Mouse (Mus musculus): ENCODE measurements around the gene Pnmal2. TPM values are rescaled to one million over a fixed set of nuclear protein-coding genes. Genes with fewer than 3 reads are reported as not detected.

The Pnmal2 gene
- 4.1 and 11.7 TPM in 2 replicates for polyA plus RNA-seq (2016; fragmentation: Nextera tagmentation; extraction: Ambion mirVana)

- Histone ChIP-seq H3K36me3 (no peaks in the 10 kb centered on the region), H3K27me3 (ENCODE audit: low read depth, poor library complexity, severe bottlenecking) (peaks cover 71% of the 10 kb centered on the region), H3K27ac (replicated peaks) (peak within 1 kb of the TSS; percentile 77), H3K4me3 (peak within 1 kb of the TSS; percentile 69), H3K4me1 (peaks cover 64% of the 10 kb centered on the region), H3K9me3 (replicated peaks) (no peaks in the 10 kb centered on the region)
- WGBS: 17% methylated on average over 36 of the region's 36 CpGs
- DNase-seq (ENCODE audit: low spot score): peak; percentile 93
These were observed at the start of gene Pnmal2 for GRCm38 (mm10) chr7:16944061-16944807. Gene Pnmal2, plus strand, starts transcription at chr7:16944682.

GRCm38 (mm10) chr7:16895000-16895399 is 49.5 kb upstream of the Pnmal2 start:
- peak; percentile 83 for DNase-seq (ENCODE audit: low spot score)
- Histone ChIP-seq H3K4me1 (peaks cover 54% of the 10 kb centered on the region), H3K4me3 (peak overlapping the region; percentile 45), H3K27ac (replicated peaks) (no peak overlapping the region), H3K9me3 (replicated peaks) (no peaks in the 10 kb centered on the region), H3K36me3 (no peaks in the 10 kb centered on the region), H3K27me3 (ENCODE audit: low read depth, poor library complexity, severe bottlenecking) (peaks cover 51% of the 10 kb centered on the region)
- WGBS: under 1% methylated on average over 24 of the region's 24 CpGs

DNA sequence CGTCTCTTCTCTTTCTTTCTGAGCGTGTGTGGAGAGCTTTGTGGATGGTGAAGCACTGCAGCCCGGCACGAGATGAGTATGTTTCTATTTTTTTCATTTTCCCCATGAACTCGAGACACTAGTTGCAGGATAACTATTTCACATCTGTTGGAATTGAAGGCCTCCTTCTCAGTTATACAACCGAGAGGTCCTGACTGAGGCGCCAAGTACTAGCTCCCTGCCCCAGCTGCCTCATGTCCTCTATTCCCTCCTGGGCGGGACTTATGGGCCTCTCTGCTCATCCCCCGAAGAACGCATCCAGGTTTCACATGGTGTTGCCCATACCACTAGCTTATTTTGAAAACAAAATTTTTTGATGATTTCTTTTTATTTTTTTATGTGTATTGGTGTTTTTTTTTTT is 49.0 kb upstream of the Pnmal2 start:
- H3K4me1 ChIP-seq: peaks cover 57% of the 10 kb centered on the region
- no peak for DNase-seq (ENCODE audit: low spot score)
- 33% methylated on average over 10 of the region's 10 CpGs for WGBS

GRCm38 (mm10) chr7:16900526-16900925 is 44.0 kb upstream of the Pnmal2 start:
- peaks cover 8% of the 10 kb centered on the region for H3K27me3 ChIP-seq (ENCODE audit: low read depth, poor library complexity, severe bottlenecking)
- peak overlapping the region; percentile 30 for H3K27ac ChIP-seq (replicated peaks)
- no peak for DNase-seq (ENCODE audit: low spot score)
- WGBS: 17% methylated on average over 5 of the region's 5 CpGs
- no peak overlapping the region; the same call in 1 of the 2 replicates for H3K4me3 ChIP-seq
- H3K9me3 ChIP-seq (replicated peaks): no peaks in the 10 kb centered on the region
- H3K4me1 ChIP-seq: peaks cover 18% of the 10 kb centered on the region
- no peaks in the 10 kb centered on the region for H3K36me3 ChIP-seq

More for the DNA sequence above, 49.0 kb upstream of the Pnmal2 start:
- peaks cover 47% of the 10 kb centered on the region for H3K27me3 ChIP-seq (ENCODE audit: low read depth, poor library complexity, severe bottlenecking)
- H3K27ac ChIP-seq (replicated peaks): no peak overlapping the region
- peak overlapping the region; percentile 45 for H3K4me3 ChIP-seq
- no peaks in the 10 kb centered on the region for H3K9me3 ChIP-seq (replicated peaks)
- no peaks in the 10 kb centered on the region for H3K36me3 ChIP-seq

GRCm38 (mm10) chr7:16903439-16903955 is 41.0 kb upstream of the Pnmal2 start:
- peaks cover 35% of the 10 kb centered on the region for H3K4me1 ChIP-seq
- DNase-seq (ENCODE audit: low spot score): no peak
- WGBS: 74% methylated on average over 2 of the region's 2 CpGs
- H3K27ac ChIP-seq (replicated peaks): no peak overlapping the region
- peaks cover 8% of the 10 kb centered on the region for H3K27me3 ChIP-seq (ENCODE audit: low read depth, poor library complexity, severe bottlenecking)
- no peak overlapping the region for H3K4me3 ChIP-seq
- no peaks in the 10 kb centered on the region for H3K9me3 ChIP-seq (replicated peaks)
- H3K36me3 ChIP-seq: no peaks in the 10 kb centered on the region

DNA sequence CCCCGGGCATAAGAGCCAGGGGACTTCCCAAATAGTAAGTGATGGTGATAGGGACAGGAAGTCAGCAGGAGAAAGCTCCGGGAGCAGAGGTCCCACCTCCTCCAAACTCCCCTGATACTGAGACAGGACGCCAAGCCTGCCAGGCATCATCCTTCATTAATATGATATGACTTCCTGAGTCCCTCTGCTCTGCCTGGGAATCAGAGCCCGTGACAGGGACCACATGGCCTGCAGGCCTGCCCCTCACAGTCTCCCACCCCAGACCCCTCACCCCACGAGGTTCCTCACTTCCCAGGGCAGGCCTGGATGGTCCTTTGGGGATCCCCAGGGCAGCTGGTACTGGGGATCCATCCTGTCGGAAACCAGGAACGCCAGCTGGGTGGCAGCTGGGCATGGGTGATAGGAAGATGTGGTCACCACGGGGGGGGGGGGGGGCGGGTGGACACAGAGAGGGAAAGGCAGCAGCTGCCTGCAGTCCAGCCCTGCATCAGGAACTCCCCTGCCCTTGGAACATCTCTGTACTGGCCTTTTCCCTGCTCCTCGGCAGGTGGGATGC is 40.3 kb upstream of the Pnmal2 start:
- Histone ChIP-seq H3K9me3 (replicated peaks) (no peaks in the 10 kb centered on the region), H3K36me3 (no peaks in the 10 kb centered on the region), H3K27me3 (ENCODE audit: low read depth, poor library complexity, severe bottlenecking) (peaks cover 8% of the 10 kb centered on the region), H3K4me3 (no peak overlapping the region), H3K4me1 (peaks cover 39% of the 10 kb centered on the region), H3K27ac (replicated peaks) (no peak overlapping the region)
- 70% methylated on average over 9 of the region's 10 CpGs for WGBS
- no peak for DNase-seq (ENCODE audit: low spot score)

- H3K36me3 ChIP-seq: no peaks in the 10 kb centered on the region
- no peaks in the 10 kb centered on the region; the same call in none of the 2 replicates for H3K27me3 ChIP-seq (ENCODE audit: low read depth, poor library complexity, severe bottlenecking)
- no peak for DNase-seq (ENCODE audit: low spot score)
- H3K4me1 ChIP-seq: peaks cover 30% of the 10 kb centered on the region
- WGBS: 53% methylated on average over 9 of the region's 9 CpGs
- no peaks in the 10 kb centered on the region for H3K9me3 ChIP-seq (replicated peaks)
- H3K27ac ChIP-seq (replicated peaks): peak overlapping the region; percentile 19; the same call in 1 of the 2 replicates
- no peak overlapping the region for H3K4me3 ChIP-seq
These were observed 38.9 kb upstream of the Pnmal2 start for GRCm38 (mm10) chr7:16905491-16906021.

- H3K27me3 ChIP-seq (ENCODE audit: low read depth, poor library complexity, severe bottlenecking): no peaks in the 10 kb centered on the region; the same call in 1 of the 2 replicates
- 18% methylated on average over 6 of the region's 6 CpGs for WGBS
- peak within 1 kb of the TSS; percentile 19; the same call in 1 of the 2 replicates for H3K27ac ChIP-seq (replicated peaks)
- peaks cover 26% of the 10 kb centered on the region for H3K4me1 ChIP-seq
- DNase-seq (ENCODE audit: low spot score): no peak
- no peaks in the 10 kb centered on the region for H3K36me3 ChIP-seq
- H3K4me3 ChIP-seq: 0 out of 2 replicates have a peak within 1 kb of the TSS, but pooled peaks have one; percentile 7
- no peaks in the 10 kb centered on the region for H3K9me3 ChIP-seq (replicated peaks)
These were observed 38.2 kb upstream of the Pnmal2 start, which contains the start of gene Ptgir for GRCm38 (mm10) chr7:16906281-16906680. Gene Ptgir, plus strand, starts transcription at chr7:16906490.

- no peaks in the 10 kb centered on the region for H3K9me3 ChIP-seq (replicated peaks)
- 92% methylated on average over 41 of the region's 41 CpGs for WGBS
- peaks cover 26% of the 10 kb centered on the region for H3K4me1 ChIP-seq
- H3K27ac ChIP-seq (replicated peaks): 0 out of 2 replicates have a peak overlapping the region, but pooled peaks have one; percentile 19
- no peaks in the 10 kb centered on the region for H3K36me3 ChIP-seq
- no peak for DNase-seq (ENCODE audit: low spot score)
- no peaks in the 10 kb centered on the region; the same call in 1 of the 2 replicates for H3K27me3 ChIP-seq (ENCODE audit: low read depth, poor library complexity, severe bottlenecking)
- H3K4me3 ChIP-seq: no peak overlapping the region
These were observed 37.5 kb upstream of the Pnmal2 start for GRCm38 (mm10) chr7:16906889-16907559.

- Histone ChIP-seq H3K4me1 (peaks cover 26% of the 10 kb centered on the region), H3K27ac (replicated peaks) (0 out of 2 replicates have a peak overlapping the region, but pooled peaks have one; percentile 19)
- WGBS: 83% methylated on average over 7 of the region's 7 CpGs
These were observed 36.6 kb upstream of the Pnmal2 start for GRCm38 (mm10) chr7:16907842-16908241.

GRCm38 (mm10) chr7:16908367-16908766 is 36.1 kb upstream of the Pnmal2 start:
- Histone ChIP-seq H3K9me3 (replicated peaks) (no peaks in the 10 kb centered on the region), H3K4me1 (peaks cover 26% of the 10 kb centered on the region), H3K27ac (replicated peaks) (0 out of 2 replicates have a peak overlapping the region, but pooled peaks have one; percentile 19), H3K4me3 (no peak overlapping the region), H3K36me3 (no peaks in the 10 kb centered on the region), H3K27me3 (ENCODE audit: low read depth, poor library complexity, severe bottlenecking) (no peaks in the 10 kb centered on the region; the same call in 1 of the 2 replicates)
- WGBS: 60% methylated on average over 11 of the region's 11 CpGs
- DNase-seq (ENCODE audit: low spot score): no peak

More at GRCm38 (mm10) chr7:16907842-16908241, 36.6 kb upstream of the Pnmal2 start:
- DNase-seq (ENCODE audit: low spot score): no peak
- Histone ChIP-seq H3K27me3 (ENCODE audit: low read depth, poor library complexity, severe bottlenecking) (no peaks in the 10 kb centered on the region; the same call in 1 of the 2 replicates), H3K4me3 (no peak overlapping the region), H3K9me3 (replicated peaks) (no peaks in the 10 kb centered on the region), H3K36me3 (no peaks in the 10 kb centered on the region)

DNA sequence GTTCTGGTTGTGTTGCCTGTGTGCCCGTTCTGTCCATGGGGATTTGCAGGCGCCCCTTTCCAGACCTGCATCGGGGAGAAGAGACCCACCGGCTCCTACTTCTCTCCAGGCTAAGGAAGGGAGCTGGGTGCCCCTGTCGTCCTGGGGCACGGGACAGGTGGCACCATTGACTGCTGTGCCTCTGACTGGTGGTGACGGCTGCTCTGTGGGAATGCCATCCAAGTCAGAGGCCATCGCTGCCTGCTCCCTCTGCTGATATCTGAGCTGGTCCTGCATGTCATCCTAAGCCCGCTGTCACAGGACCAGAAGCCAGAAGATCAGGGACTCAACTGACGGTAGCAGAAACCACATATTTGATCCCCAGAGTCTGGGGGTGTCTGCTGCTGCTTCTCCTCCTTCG is 35.6 kb upstream of the Pnmal2 start:
- Histone ChIP-seq H3K4me1 (peaks cover 26% of the 10 kb centered on the region), H3K9me3 (replicated peaks) (no peaks in the 10 kb centered on the region), H3K27me3 (ENCODE audit: low read depth, poor library complexity, severe bottlenecking) (no peaks in the 10 kb centered on the region), H3K27ac (replicated peaks) (0 out of 2 replicates have a peak overlapping the region, but pooled peaks have one; percentile 19), H3K36me3 (peaks cover under 1% of the 10 kb centered on the region; the same call in 1 of the 2 replicates), H3K4me3 (no peak overlapping the region)
- DNase-seq (ENCODE audit: low spot score): no peak
- WGBS: 68% methylated on average over 11 of the region's 11 CpGs
